Mouse (Mus musculus): ENCODE measurements at regions not wholly inside any gene's neighbourhood (a gene's known extent, or its start where the extent isn't known, plus 50 kb on each side); places are given as distances from the start of the nearest gene placed in this dataset.
"Not testable (repeated sequence)": the region's sequence is repeated elsewhere in the genome, so short reads cannot be mapped to it uniquely, and the experiment has no call there.

DNA sequence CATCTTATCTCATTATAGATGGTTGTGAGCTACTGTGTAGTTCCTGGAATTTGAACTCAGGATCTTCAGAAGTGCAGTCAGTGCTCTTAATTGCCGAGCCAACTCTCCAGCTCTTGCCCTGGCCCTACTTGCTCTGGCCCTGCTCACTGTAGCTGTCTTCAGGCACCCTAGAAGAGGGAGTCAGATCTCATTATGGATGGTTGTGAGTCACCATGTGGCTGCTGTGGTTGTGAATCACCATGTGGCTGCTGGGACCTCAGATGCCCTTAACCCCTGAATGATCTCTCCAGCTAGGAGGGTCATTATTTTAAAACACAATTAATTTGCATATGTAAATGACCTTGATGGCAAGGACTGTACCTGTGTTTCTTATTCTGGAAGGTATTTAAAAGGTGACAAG, 249.1 kb upstream of the Pfkp start:
- H3K4me1 ChIP-seq: no peaks in the 10 kb centered on the region
- no peak overlapping the region for H3K27ac ChIP-seq
- no peaks in the 10 kb centered on the region for H3K9me3 ChIP-seq
- no peak overlapping the region for H3K4me3 ChIP-seq
- WGBS: 81% methylated on average over 1 of the region's 1 CpGs
- no peaks in the 10 kb centered on the region for H3K36me3 ChIP-seq (replicated peaks)
- no peaks in the 10 kb centered on the region for H3K27me3 ChIP-seq (ENCODE audit: poor library complexity, severe bottlenecking)
- no peak for DNase-seq (ENCODE audit: extremely low spot score, low spot score)

DNA sequence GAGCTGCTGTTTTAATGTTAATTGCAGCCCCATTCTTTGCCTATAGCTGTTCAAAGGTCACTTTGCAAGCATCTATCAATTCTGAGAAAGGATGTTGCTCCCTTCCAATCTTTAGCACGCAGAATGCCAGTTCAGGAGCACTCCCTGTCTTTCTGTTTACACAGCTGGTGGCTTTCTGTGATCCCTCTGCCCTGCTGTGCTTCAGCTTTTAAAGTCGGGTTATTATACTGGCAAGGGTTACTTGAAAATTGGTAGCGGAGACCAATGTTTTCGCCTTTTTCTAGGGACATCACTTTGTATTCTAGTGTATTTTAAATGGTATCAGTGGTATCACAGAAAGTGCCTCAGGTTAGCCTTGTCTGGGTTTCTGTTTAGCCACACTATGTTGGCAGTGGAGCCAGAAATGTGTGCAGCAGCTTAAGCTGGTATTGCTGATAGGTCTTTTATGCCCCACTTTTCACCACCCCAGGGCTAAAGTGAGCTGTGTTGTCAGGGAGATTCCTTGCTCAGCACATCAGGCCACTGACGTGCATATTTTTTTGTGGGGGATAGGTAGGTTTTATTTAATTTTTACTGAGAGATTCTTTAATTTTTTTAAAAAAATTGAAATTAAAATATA, 243.0 kb upstream of the Pfkp start:
- Histone ChIP-seq H3K27ac (no peak overlapping the region), H3K4me3 (no peak overlapping the region), H3K27me3 (ENCODE audit: poor library complexity, severe bottlenecking) (no peaks in the 10 kb centered on the region), H3K4me1 (peaks cover 6% of the 10 kb centered on the region), H3K9me3 (no peaks in the 10 kb centered on the region), H3K36me3 (replicated peaks) (no peaks in the 10 kb centered on the region)
- WGBS: 32% methylated on average over 5 of the region's 5 CpGs
- DNase-seq (ENCODE audit: extremely low spot score, low spot score): no peak

- H3K36me3 ChIP-seq (replicated peaks); H3K4me1 ChIP-seq; H3K27ac ChIP-seq; H3K4me3 ChIP-seq; H3K27me3 ChIP-seq (ENCODE audit: poor library complexity, severe bottlenecking); DNase-seq (ENCODE audit: extremely low spot score, low spot score); H3K9me3 ChIP-seq: not testable (repeated sequence)
- 83% methylated on average over 9 of the region's 9 CpGs for WGBS
Measured at GRCm38 (mm10) chr13:6889446-6889845, 240.9 kb upstream of the Pfkp start.

DNA sequence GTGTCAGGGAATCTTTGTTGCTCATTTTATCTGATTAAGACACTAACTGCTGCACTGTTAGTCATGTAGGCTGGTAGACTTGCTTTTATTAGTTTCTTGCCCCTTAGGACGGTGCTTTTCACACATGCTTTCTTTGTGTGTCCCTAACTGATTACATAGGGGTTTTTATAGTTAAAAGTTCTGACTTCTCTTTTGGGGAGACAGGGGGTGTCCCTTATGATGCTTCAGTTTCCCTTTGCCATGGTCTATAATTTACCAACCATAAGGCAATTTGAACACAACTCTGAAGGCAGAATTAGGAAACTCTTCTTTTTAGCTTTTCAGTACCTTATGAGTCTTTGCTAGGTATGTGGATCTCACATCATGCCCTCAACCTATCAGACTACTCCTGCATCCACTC, 239.8 kb upstream of the Pfkp start:
- no peak overlapping the region for H3K27ac ChIP-seq
- H3K4me1 ChIP-seq: peaks cover 6% of the 10 kb centered on the region
- DNase-seq (ENCODE audit: extremely low spot score, low spot score): no peak
- no peak overlapping the region for H3K4me3 ChIP-seq
- no peaks in the 10 kb centered on the region for H3K27me3 ChIP-seq (ENCODE audit: poor library complexity, severe bottlenecking)
- H3K9me3 ChIP-seq: no peaks in the 10 kb centered on the region
- H3K36me3 ChIP-seq (replicated peaks): no peaks in the 10 kb centered on the region
- WGBS: 90% methylated on average over 1 of the region's 1 CpGs

DNA sequence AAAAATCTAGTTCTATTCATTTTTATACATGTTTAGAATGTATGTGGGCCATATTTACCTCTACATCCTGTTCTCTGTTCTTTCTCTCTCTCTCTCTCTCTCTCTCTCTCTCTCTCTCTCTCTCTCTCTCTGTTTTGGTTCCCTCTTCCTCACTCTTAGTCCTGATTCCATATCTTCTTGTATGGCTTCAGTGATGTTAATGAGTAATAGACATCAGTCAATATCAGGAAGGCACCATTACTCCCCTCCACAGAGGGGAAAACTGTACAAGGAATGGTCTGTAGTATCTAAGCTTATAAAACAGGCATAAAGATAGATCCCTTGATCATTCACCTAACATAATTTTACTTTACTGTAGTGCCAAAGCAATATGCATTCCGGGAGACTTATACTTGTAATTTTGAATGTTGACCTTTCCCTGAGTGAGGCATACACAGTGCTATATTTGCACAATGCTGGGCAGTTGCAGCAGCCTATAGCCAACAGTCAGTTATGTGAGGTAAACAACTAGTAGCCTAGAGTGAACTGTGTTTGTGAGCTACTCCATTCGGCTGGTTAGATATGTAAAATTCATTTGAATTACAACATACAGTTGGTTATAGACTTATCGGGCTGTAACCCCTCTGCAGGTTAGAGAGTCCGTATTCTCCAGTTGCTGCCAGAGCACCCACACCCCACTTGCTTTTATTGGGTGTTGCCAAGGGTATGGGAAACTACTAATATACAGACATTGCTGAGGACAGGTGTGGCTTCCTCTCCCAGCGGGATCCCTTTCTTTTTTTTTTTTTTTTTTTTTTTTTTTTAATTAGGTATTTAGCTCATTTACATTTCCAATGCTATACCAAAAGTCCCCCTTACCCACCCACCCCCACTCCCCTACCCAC, 228.7 kb upstream of the Pfkp start:
- WGBS: 90% methylated on average over 5 of the region's 5 CpGs
- DNase-seq (ENCODE audit: extremely low spot score, low spot score): no peak
- no peaks in the 10 kb centered on the region for H3K4me1 ChIP-seq

DNA sequence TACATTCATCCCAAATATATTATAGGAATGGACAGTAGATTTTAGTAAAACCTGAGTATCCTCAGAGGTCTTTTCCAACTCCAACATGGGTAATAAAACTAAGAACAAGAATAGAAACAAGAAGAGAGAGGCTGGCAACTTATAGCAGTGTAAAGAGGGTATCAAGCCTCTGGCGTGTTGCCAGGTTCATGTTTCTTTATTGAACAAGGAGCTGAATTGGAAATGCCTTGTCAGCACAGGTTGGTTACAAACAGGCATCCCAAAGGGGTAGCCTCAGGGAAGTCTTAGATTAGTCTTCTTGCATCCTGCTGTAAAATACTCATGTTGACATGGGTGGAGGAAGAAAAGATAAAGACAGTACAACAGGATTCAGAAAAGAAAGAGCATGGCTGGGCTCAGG, 213.6 kb upstream of the Pfkp start:
- WGBS: 79% methylated on average over 1 of the region's 1 CpGs
- Histone ChIP-seq H3K27me3 (ENCODE audit: poor library complexity, severe bottlenecking) (no peaks in the 10 kb centered on the region), H3K9me3 (no peaks in the 10 kb centered on the region), H3K27ac (no peak overlapping the region), H3K4me1 (no peaks in the 10 kb centered on the region), H3K36me3 (replicated peaks) (no peaks in the 10 kb centered on the region), H3K4me3 (no peak overlapping the region)
- DNase-seq (ENCODE audit: extremely low spot score, low spot score): no peak

More for the DNA sequence above, 228.7 kb upstream of the Pfkp start:
- no peaks in the 10 kb centered on the region for H3K27me3 ChIP-seq (ENCODE audit: poor library complexity, severe bottlenecking)
- H3K4me3 ChIP-seq: no peak overlapping the region
- H3K9me3 ChIP-seq: no peaks in the 10 kb centered on the region
- no peak overlapping the region for H3K27ac ChIP-seq
- H3K36me3 ChIP-seq (replicated peaks): no peaks in the 10 kb centered on the region

DNA sequence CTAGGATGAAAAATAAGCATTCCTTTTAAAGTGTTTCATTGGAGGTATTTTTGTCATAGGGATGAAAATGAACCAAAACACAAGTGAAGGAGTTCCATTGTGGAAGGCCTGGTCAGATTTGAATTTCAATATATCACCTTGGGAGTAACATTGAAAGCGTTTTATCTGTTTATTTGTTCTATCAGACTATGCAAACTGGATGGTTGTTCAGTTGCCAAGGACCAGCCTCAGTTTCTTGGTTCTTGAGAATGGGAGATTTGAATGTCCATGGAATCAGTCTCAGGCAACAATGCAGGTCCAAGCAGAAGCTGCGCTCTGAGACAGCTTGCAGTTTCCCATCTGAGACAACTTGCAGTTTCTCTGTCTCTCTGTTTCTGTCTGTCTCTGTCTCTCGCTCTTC, 211.0 kb upstream of the Pfkp start:
- Histone ChIP-seq H3K4me3 (no peak overlapping the region), H3K4me1 (0 out of 2 replicates have a peak, but pooled peaks cover 5% of the 10 kb centered on the region), H3K27ac (no peak overlapping the region), H3K36me3 (replicated peaks) (no peaks in the 10 kb centered on the region), H3K27me3 (ENCODE audit: poor library complexity, severe bottlenecking) (no peaks in the 10 kb centered on the region), H3K9me3 (no peaks in the 10 kb centered on the region)
- WGBS: 95% methylated on average over 3 of the region's 3 CpGs
- no peak for DNase-seq (ENCODE audit: extremely low spot score, low spot score)

DNA sequence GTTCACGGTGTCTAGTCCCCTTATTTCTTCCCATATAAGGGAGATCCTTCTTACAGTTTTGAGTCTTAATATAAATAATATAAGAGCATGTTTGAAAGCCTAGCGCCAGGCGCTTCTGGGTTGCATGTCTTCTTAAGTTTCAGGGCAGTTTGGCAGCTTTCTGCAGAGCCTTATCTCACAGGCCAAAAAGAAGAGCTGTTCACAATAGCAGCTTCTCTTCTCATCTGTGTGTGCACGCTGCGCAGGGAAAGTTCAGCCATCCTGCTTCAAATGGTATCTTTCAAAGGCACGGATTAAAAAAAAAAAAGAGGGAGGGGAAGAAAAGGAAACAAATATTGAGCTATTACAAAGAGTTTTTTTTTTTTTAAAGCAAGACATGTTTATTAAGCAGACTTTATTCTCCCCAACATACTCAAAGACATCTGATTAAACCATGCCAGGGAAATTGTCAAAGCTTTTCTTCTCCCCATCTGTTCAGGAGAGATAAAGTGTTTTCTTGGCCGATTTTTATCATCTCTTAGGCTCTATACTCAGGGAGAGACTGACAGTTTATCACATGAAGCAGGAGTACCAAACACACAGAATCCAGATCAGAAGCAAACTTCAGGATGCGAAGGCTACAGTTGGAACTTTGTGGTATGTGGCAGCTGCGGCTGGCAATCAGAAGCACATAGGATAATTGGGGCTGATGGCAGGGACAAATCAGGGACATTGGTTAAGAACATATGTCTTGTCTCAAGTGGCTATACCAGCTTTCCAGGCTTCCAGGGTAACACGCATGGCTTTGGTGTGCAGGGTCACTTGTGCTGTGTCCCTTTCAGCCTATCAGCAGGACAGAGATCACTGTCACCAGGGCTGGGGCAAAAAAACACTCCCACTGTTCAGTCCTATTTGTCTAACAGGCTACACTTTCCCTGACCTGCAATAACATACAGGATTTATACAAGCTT, 206.9 kb upstream of the Pfkp start:
- Histone ChIP-seq H3K36me3 (replicated peaks) (no peaks in the 10 kb centered on the region), H3K27me3 (ENCODE audit: poor library complexity, severe bottlenecking) (no peaks in the 10 kb centered on the region), H3K27ac (no peak overlapping the region), H3K4me1 (0 out of 2 replicates have a peak, but pooled peaks cover 5% of the 10 kb centered on the region), H3K4me3 (no peak overlapping the region), H3K9me3 (no peaks in the 10 kb centered on the region)
- 82% methylated on average over 10 of the region's 10 CpGs for WGBS
- no peak for DNase-seq (ENCODE audit: extremely low spot score, low spot score)

GRCm38 (mm10) chr13:6837446-6837845, 188.9 kb upstream of the Pfkp start:
- H3K4me1 ChIP-seq: no peaks in the 10 kb centered on the region
- no peak overlapping the region for H3K4me3 ChIP-seq
- no peaks in the 10 kb centered on the region for H3K36me3 ChIP-seq (replicated peaks)
- WGBS: 94% methylated on average over 5 of the region's 5 CpGs
- no peaks in the 10 kb centered on the region for H3K27me3 ChIP-seq (ENCODE audit: poor library complexity, severe bottlenecking)
- no peak overlapping the region for H3K27ac ChIP-seq
- no peaks in the 10 kb centered on the region for H3K9me3 ChIP-seq
- DNase-seq (ENCODE audit: extremely low spot score, low spot score): no peak

- Histone ChIP-seq H3K27me3 (ENCODE audit: poor library complexity, severe bottlenecking) (no peaks in the 10 kb centered on the region), H3K9me3 (no peaks in the 10 kb centered on the region), H3K4me3 (no peak overlapping the region), H3K4me1 (no peaks in the 10 kb centered on the region), H3K36me3 (replicated peaks) (no peaks in the 10 kb centered on the region), H3K27ac (no peak overlapping the region)
- no peak for DNase-seq (ENCODE audit: extremely low spot score, low spot score)
- 81% methylated on average over 1 of the region's 1 CpGs for WGBS
Measured at GRCm38 (mm10) chr13:6837075-6837422, 188.5 kb upstream of the Pfkp start.

DNA sequence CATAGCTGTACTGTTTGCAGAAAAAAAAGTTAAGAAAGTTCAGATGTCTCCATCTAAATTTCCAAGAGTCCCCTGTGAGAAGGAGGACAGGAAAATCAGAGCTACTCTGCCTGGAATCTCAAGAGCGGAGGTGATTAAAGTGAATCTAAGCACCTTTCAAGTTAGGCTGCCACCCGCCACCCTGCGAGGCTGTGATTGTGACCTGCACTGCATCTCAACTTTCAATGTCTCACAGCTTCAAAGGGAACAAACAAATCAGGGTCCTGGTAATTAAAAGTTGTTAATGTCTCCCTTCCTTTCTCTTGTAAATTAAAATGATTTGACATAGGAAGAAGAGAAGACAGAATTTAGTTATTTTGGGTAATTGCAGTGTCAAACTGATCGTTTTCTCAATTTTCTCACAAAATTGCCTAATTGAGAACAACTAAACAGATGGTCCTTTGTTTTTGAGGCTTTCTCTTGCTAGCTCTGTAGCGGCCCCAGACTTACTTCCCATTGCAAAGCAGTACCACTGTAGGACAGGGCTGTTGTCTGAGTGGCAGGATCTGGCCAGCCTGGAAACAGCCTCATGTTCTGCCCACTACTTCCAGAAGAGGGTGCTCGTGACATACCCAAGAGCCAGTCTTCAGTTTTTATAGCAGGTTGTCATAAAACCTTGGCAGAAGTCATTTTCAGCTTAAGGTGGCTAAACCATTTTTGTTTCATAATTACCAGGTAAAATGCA, 187.9 kb upstream of the Pfkp start:
- Histone ChIP-seq H3K4me1 (no peaks in the 10 kb centered on the region), H3K27me3 (ENCODE audit: poor library complexity, severe bottlenecking) (no peaks in the 10 kb centered on the region), H3K36me3 (replicated peaks) (no peaks in the 10 kb centered on the region), H3K27ac (no peak overlapping the region), H3K9me3 (no peaks in the 10 kb centered on the region), H3K4me3 (no peak overlapping the region)
- DNase-seq (ENCODE audit: extremely low spot score, low spot score): peak; percentile 32
- 39% methylated on average over 6 of the region's 6 CpGs for WGBS

GRCm38 (mm10) chr13:6829882-6830281, 181.3 kb upstream of the Pfkp start:
- peaks cover 8% of the 10 kb centered on the region; the same call in 1 of the 2 replicates for H3K9me3 ChIP-seq
- no peaks in the 10 kb centered on the region for H3K4me1 ChIP-seq
- H3K36me3 ChIP-seq (replicated peaks): no peaks in the 10 kb centered on the region
- H3K4me3 ChIP-seq: no peak overlapping the region
- no peak overlapping the region for H3K27ac ChIP-seq
- 83% methylated on average over 1 of the region's 1 CpGs for WGBS
- no peaks in the 10 kb centered on the region for H3K27me3 ChIP-seq (ENCODE audit: poor library complexity, severe bottlenecking)
- DNase-seq (ENCODE audit: extremely low spot score, low spot score): no peak
